Mouse (Mus musculus) testis, adult 2 months (tissue): Measurements from ENCODE around the gene Ubtd1. TPM values are rescaled to one million over a fixed set of nuclear protein-coding genes. Genes with fewer than 3 reads are reported as not detected.

Experiments
- H3K27ac ChIP-seq: fragments of 200-500 bp; 2 replicates; pipeline ENCODE4 v1.5.1; 2012; ENCODE audit warnings: low read depth, low read length; ENCODE audit not compliant: control insufficient read depth, insufficient read depth
- H3K27me3 ChIP-seq: fragments of 200-500 bp; 2 replicates; pipeline ENCODE4 v1.6.1; 2012; ENCODE audit warnings: mild to moderate bottlenecking, low read length, moderate library complexity; ENCODE audit not compliant: control insufficient read depth, insufficient read depth
- H3K36me3 ChIP-seq: fragments of 200-500 bp; 2 replicates; pipeline ENCODE4 v1.6.1; 2012; ENCODE audit warnings: mild to moderate bottlenecking, low read length; ENCODE audit not compliant: control insufficient read depth, insufficient read depth
- H3K4me1 ChIP-seq: fragments of 200-500 bp; 2 replicates; pipeline ENCODE4 v1.6.1; 2012; ENCODE audit warnings: low read length; ENCODE audit not compliant: control insufficient read depth, insufficient read depth
- H3K4me3 ChIP-seq: fragments of 200-500 bp; 2 replicates; pipeline ENCODE4 v1.5.1; 2012; ENCODE audit warnings: low read depth, mild to moderate bottlenecking, low read length, moderate library complexity, mixed read lengths; ENCODE audit not compliant: control insufficient read depth
- CTCF ChIP-seq: fragments of 200-500 bp; IDR thresholded peaks from 2 replicates; pipeline ENCODE4 v1.5.1; 2012; ENCODE audit warnings: low read depth, mild to moderate bottlenecking, inconsistent platforms, low read length, moderate library complexity; ENCODE audit not compliant: control insufficient read depth, insufficient read depth, insufficient replicate concordance
- POLR2A ChIP-seq: fragments of 200-500 bp; IDR thresholded peaks from 2 replicates; pipeline ENCODE4 v1.6.1; 2012; ENCODE audit warnings: low read depth, mild to moderate bottlenecking, inconsistent platforms, low read length, moderate library complexity; ENCODE audit not compliant: control insufficient read depth
- polyA plus RNA-seq: library from polyadenylated mRNA; depleted of rRNA; stranded (reverse); fragments of >200 nt; gene quantifications from 2 replicates; pipeline ENCODE4 v1.2.3, GENCODE M21; 2012

Gene Ubtd1
- polyA plus RNA-seq, 1 experiment: 282 TPM

- H3K27ac ChIP-seq: no peak overlapping the region
- no peaks in the 10 kb centered on the region for H3K27me3 ChIP-seq
- no peak for TF ChIP-seq POLR2A
- no peak for TF ChIP-seq CTCF
- peaks cover 3% of the 10 kb centered on the region; the same call in 1 of the 2 replicates for H3K4me1 ChIP-seq
- H3K36me3 ChIP-seq: no peaks in the 10 kb centered on the region
- H3K4me3 ChIP-seq: no peak overlapping the region
Measured at GRCm38 (mm10) chr19:42001253-42001980, 19.9 kb downstream of the Ubtd1 start.

DNA sequence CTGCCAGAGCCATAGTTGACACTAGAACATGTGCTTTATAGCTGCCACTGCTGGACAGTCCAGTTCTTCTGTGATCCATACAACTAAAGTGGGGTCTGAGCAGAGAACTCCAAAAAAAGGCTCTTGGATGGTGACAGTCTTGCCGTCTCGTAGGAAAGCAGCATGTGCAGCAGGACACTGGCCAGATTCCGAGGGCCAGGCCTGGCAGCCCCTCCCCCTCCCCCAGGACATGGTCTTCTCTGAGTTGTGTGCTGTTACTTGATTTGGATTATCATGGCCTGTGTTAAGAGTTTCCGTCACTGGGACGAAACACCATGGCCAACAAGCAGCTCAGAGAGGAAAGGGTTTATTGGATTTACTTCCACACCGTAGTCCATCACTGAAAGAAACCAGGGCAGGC lies 22.7 kb downstream of the Ubtd1 start:
- peaks cover 4% of the 10 kb centered on the region; the same call in 1 of the 2 replicates for H3K4me1 ChIP-seq
- TF ChIP-seq CTCF (no peak), POLR2A (no peak)
- no peaks in the 10 kb centered on the region for H3K36me3 ChIP-seq
- H3K27ac ChIP-seq: no peak overlapping the region
- no peak overlapping the region for H3K4me3 ChIP-seq
- H3K27me3 ChIP-seq: no peaks in the 10 kb centered on the region

DNA sequence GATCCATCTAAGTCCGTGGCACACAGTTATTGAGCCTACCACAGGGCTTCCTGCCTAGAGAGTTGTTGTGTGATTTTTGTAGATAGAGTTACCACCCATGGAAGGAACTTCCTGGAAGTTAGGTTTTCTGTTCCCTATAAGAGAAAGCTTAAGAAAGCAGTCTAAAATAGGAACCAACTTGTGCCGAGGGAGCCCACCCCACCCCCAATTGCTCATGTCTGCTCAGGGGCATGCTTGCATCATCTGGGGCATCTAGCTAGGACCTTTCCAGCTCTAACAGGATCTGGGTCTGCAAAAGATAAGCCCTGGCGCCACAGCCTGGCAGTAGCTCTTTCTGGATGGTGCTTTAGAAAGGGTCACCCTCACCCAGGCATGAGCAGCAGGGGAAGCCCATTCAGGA lies 24.1 kb downstream of the Ubtd1 start:
- Histone ChIP-seq H3K27me3 (no peaks in the 10 kb centered on the region), H3K4me1 (peaks cover 4% of the 10 kb centered on the region; the same call in 1 of the 2 replicates), H3K4me3 (no peak overlapping the region), H3K27ac (no peak overlapping the region), H3K36me3 (no peaks in the 10 kb centered on the region; the same call in 1 of the 2 replicates)
- no peak for TF ChIP-seq POLR2A
- no peak for TF ChIP-seq CTCF

DNA sequence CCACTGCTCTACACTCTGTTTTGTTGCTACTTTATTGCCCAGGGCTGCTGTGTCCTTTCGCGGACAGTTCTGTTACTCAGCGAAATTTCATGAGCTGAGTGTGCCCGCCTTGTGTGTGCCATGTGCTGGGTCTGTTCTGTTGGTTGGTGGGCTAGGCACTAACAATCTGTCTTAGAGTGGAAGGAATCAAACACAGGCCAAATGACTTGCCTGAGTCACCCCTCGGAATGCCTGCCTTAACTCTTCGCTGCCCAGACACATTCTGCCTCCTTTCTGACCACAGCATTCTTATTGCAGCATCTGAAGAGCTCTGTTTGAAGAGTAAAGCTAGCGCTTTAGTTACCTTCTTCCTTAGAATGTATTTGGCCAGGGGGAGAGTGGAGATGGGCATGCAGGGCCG lies 25.0 kb downstream of the Ubtd1 start:
- TF ChIP-seq CTCF: no peak
- TF ChIP-seq POLR2A: no peak
- Histone ChIP-seq H3K36me3 (no peaks in the 10 kb centered on the region; the same call in 1 of the 2 replicates), H3K4me1 (peaks cover 2% of the 10 kb centered on the region; the same call in 1 of the 2 replicates), H3K27me3 (no peaks in the 10 kb centered on the region), H3K4me3 (no peak overlapping the region), H3K27ac (no peak overlapping the region)

DNA sequence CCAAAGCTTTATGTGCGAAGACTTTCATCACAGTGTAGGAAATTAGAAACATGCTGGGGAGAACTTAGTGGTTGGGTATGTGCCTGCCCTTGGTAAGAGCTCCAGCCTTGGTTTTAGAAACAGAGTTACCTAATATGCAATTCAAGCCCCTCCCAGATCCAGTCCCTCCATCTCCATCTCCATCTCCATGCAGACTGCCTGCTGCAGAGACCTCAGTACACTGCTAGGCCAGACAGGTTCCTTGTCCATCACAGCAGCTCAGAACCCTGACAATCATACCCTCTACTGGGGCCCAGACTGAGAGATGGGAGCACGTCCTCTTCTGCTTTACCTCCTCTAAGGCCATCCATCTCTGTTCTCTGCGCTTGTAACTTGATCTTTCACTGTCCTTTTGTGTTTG lies 27.0 kb downstream of the Ubtd1 start:
- TF ChIP-seq POLR2A (no peak), CTCF (no peak)
- Histone ChIP-seq H3K36me3 (no peaks in the 10 kb centered on the region; the same call in 1 of the 2 replicates), H3K27me3 (no peaks in the 10 kb centered on the region), H3K27ac (no peak overlapping the region), H3K4me3 (no peak overlapping the region), H3K4me1 (peaks cover 2% of the 10 kb centered on the region; the same call in 1 of the 2 replicates)

- H3K4me1 ChIP-seq: peaks cover 2% of the 10 kb centered on the region; the same call in 1 of the 2 replicates
- H3K27me3 ChIP-seq: no peaks in the 10 kb centered on the region
- H3K36me3 ChIP-seq: no peaks in the 10 kb centered on the region; the same call in 1 of the 2 replicates
- no peak for TF ChIP-seq POLR2A
- TF ChIP-seq CTCF: no peak
- no peak overlapping the region for H3K4me3 ChIP-seq
- H3K27ac ChIP-seq: no peak overlapping the region
Measured at GRCm38 (mm10) chr19:42009067-42009466, 27.5 kb downstream of the Ubtd1 start.

GRCm38 (mm10) chr19:42010436-42010835 lies 28.9 kb downstream of the Ubtd1 start:
- TF ChIP-seq CTCF (no peak), POLR2A (no peak)
- no peaks in the 10 kb centered on the region for H3K27me3 ChIP-seq
- no peak overlapping the region for H3K4me3 ChIP-seq
- H3K36me3 ChIP-seq: no peaks in the 10 kb centered on the region; the same call in 1 of the 2 replicates
- H3K27ac ChIP-seq: no peak overlapping the region
- H3K4me1 ChIP-seq: peaks cover 2% of the 10 kb centered on the region; the same call in 1 of the 2 replicates

- Histone ChIP-seq H3K4me1 (peaks cover 2% of the 10 kb centered on the region; the same call in 1 of the 2 replicates), H3K27me3 (no peaks in the 10 kb centered on the region), H3K27ac (no peak overlapping the region), H3K4me3 (no peak overlapping the region), H3K36me3 (no peaks in the 10 kb centered on the region; the same call in 1 of the 2 replicates)
- TF ChIP-seq CTCF (no peak), POLR2A (no peak)
Measured at GRCm38 (mm10) chr19:42011123-42011522, 29.6 kb downstream of the Ubtd1 start.
